Mouse (Mus musculus) telencephalon, adult 2 months (tissue): ENCODE measurements around the gene Nos1ap.

Experiments used
- DNase-seq: peaks from one replicate; pipeline ENCODE4 v3.0.0-alpha.2; 2011; ENCODE audit warnings: low read depth, low spot score

The Nos1ap gene

DNA sequence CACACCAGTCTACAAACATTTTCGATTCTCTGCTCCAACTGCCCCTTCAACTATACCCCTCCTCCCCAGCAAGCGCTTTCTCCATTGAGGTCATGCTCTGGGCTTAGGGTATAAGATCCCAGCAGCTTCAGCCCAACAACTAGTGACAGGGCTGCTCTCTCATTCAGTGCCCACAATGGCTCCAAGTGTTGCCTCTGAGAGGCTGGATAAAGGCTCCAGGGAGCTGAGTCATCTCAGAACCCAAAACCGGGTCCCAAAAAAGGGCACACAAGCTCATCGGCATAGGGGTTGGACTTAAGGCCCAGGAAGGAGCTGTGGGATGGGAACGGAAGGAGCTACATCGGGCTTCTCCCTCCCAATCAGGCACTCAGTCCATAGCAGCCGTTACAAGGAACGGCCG is 288.0 kb downstream of the Nos1ap start:
- DNase-seq: no peak

GRCm38 (mm10) chr1:170299496-170299895 is 290.2 kb downstream of the Nos1ap start:
- DNase-seq: no peak

GRCm38 (mm10) chr1:170294786-170295570 is 294.7 kb downstream of the Nos1ap start:
- DNase-seq: no peak

GRCm38 (mm10) chr1:170293257-170293656 is 296.4 kb downstream of the Nos1ap start:
- no peak for DNase-seq

DNA sequence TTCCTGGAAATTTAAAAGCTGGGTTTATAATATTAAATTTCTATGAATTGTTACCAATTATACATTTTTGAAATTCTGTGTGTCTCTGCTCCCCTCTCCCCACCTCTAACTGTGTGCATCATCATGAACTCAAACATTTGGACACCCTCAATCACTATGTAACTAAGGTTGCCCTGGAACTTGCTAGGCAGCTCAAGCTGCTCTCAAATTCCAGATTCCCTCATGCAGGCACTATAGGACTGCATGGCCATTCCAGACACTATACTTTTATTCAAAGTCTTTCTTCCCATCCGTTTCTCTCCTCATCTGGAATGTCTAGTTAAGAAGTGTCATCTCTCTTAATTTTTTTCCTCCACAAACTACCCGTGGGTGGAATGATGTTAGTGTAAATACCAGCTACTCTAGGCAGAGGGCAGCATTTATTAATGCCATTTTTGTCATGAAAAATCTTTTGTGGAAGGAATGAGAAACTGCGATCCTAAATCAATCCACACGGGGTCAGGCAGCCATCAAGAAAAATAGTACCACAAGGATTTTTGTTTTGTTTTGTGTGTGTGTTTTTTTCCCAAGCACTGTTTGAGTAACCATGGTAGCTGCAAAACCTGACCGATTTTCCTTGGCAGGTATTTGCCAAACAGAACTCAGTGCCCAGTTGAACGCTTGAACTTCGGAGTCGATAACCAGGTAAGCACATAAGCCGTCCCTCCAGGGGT is 297.3 kb downstream of the Nos1ap start:
- peak; percentile 78 for DNase-seq

GRCm38 (mm10) chr1:170282415-170283129 is 307.1 kb downstream of the Nos1ap start:
- no peak for DNase-seq

GRCm38 (mm10) chr1:170277016-170277415 is 312.6 kb downstream of the Nos1ap start, which contains the start of gene Sh2d1b1:
Gene Sh2d1b1, plus strand, starts transcription at chr1:170277320.
- DNase-seq: no peak

DNA sequence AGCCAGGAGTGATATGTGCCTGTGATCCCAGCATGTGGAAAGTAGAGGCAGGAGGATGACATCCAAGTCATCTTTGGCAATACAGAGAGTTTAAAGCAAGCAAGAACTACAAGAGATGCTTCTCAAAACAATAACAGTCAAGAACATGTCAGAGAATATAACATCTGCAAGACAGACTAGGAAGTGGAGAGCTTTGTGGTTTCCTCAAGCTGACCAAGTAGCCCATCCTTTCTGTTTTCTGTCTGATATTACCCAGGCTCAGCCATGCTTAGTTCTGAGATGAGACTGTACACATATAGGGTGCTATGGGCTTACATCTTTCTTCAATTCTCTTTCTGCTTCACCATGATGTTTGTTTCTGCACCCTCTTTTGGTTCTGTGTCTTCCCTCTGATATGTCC is 316.4 kb downstream of the Nos1ap start:
- no peak for DNase-seq

GRCm38 (mm10) chr1:170270696-170271095 is 319.0 kb downstream of the Nos1ap start:
- DNase-seq: no peak

- no peak for DNase-seq
Measured at GRCm38 (mm10) chr1:170270281-170270680, 319.4 kb downstream of the Nos1ap start.

DNA sequence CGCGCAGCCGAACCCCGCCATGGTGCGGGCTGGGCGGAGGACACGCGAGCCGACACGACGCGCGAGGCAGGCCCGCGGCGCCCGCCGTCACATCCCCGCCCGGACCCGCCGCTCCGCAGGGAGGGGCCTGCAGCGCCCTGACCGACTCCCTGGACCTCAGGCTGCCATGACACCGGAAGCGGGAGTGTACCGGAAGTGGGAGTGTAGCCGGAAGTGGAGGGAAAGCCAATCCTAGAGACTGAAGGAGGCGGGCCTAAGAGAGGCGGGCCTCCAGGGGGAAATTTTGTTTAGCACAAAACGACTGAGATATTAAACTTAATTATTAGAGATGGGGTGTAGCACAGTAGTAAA is 334.1 kb downstream of the Nos1ap start:
- peak; percentile 86 for DNase-seq

- no peak for DNase-seq
Measured at GRCm38 (mm10) chr1:170254893-170255559, 334.6 kb downstream of the Nos1ap start.
